Mouse (Mus musculus): ENCODE data around the gene Pdcd11. TPM values are rescaled to one million over a fixed set of nuclear protein-coding genes. Genes with fewer than 3 reads are reported as not detected.

Gene Pdcd11
- total RNA-seq (2022): 10 to 100 TPM; 17.0 to 19.7 (median 18.8) TPM

DNA sequence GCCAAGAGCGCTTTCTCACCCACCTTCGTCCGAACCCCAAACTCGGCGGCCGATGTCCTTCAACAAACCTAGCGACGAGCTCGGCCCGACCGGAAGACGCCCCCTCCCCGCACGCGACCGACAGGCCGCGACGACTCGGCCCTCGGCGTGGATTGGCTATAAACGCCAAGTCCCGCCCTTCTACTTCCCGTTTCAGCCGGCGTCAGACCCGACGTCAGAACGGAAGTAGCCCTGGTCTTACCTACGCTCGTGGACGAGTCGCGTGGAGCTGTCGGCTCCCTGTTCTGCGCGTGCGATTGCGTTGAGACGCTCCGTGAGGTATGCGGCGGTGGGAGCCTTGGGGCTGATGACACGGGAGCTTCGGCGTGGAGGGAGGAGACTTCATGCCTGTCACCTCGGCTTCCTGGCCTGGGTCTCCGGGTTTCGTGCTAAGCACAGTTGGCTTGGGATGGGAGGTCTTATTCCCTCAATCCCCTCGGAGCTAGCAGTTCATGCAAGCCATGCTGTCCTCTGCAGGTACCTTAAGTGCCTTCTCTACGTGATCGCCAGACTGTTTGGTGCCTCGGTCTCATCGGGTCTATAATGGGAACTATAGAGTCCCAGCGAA lies at the start of gene Pdcd11, which contains the start of gene Usmg5:
Gene Pdcd11 (plus strand): TSS at position 219 of the 607 bp plus-strand sequence.
Gene Usmg5 (minus strand): TSS at position 98 of the 607 bp plus-strand sequence.
- peak; percentile 96 to 97 for DNase-seq (ENCODE audit: low spot score in 2 of 2)

DNA sequence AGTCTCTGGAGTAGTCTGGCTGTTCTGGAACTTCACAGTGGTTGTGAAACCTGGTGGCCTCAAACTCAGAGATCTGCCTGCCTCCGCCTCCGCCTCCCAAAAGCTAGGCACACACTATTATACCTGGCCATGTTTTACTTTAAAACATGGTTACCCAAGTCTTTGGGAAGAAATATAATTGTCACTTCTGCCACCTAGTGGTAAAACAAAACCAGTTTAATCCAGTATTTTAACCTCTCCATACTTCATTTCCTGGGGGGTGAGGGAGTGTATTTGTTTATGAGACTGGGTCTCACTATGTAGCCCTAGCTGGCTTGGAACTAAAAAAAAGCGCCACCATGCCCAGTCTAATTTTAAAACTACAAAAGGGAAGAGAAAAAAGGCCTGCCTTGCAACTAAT lies 47.0 kb upstream of the Pdcd11 start:
- no peak for DNase-seq (ENCODE audit: low spot score in 2 of 2)

GRCm38 (mm10) chr19:47046343-47046742 lies 44.2 kb upstream of the Pdcd11 start:
- DNase-seq (ENCODE audit: low spot score in 2 of 2): no peak

DNA sequence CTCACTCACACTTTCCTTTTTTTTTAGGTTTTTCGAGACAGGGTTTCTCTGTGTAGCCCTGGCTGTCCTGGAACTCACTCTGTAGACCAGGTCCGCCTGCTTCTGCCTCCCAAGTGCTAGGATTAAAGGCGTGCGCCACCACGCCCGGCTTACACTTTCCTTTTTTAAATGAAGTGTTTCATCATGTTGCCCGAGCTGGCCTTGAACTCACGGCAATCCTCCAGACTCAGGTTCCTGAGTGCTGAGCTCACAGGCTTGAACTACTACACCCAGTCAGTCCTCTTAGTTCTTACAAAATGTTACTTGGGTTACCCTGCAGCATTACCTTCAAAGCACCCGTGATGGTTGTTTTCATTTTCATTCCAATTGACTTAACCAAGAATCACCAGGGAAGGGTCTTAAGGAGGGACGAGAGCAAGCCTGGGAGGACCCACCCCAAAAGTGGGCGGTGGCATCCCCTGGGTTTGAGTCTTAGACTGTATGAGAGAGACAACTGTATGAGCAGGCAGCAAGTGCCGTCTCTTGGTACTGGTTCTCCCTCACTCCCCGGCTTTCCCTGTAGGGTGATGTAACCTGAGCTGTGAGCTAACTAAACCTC lies 43.2 kb upstream of the Pdcd11 start:
- DNase-seq (ENCODE audit: low spot score in 2 of 2): no peak

- DNase-seq (ENCODE audit: low spot score in 2 of 2): no peak
Measured at GRCm38 (mm10) chr19:47049061-47049460, 41.5 kb upstream of the Pdcd11 start.

- no peak for DNase-seq (ENCODE audit: low spot score in 2 of 2)
Measured at GRCm38 (mm10) chr19:47049840-47050239, 40.7 kb upstream of the Pdcd11 start.

DNA sequence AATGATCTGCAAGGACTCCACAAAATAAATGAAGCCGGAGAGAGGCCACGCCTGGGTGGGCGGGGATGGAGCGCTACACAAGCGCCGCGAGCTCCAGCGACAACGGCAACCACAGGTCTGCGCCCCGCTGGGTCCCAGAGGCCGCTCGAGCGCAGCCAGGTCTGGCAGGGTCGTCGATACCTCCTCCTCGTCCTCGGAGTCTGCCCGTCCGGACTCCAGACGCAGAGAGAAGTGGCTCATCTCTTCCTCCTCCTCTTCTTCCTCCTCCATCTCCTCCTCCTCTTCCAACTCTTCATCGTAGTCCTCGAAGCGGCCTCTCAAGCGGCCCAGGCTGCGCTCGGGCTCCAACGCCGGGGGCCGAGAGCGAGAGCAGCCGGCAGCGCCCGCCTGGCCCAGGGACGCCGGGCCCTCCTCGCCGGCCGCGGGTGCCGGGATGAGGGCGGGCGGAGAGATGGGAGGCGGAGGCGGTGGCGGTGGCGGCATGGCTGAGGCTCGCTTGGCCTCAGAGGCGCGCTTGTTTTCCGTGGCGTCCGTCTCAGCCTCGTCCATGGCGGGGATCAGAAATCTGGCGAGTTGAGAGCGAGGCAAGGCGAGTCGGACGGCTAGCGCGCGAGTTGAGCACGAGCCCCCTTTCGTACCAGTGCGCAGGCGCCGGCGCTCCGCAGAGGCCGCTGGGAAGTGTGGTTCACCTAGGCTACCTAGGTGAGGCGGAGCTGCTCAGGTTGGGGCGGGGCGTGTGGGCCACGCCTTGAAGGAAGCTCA lies 40.1 kb upstream of the Pdcd11 start, which contains the start of gene Pcgf6:
Gene Pcgf6 (minus strand): TSS at position 636 of the 762 bp plus-strand sequence.
- DNase-seq (ENCODE audit: low spot score in 2 of 2): peak; percentile 52 to 76

DNA sequence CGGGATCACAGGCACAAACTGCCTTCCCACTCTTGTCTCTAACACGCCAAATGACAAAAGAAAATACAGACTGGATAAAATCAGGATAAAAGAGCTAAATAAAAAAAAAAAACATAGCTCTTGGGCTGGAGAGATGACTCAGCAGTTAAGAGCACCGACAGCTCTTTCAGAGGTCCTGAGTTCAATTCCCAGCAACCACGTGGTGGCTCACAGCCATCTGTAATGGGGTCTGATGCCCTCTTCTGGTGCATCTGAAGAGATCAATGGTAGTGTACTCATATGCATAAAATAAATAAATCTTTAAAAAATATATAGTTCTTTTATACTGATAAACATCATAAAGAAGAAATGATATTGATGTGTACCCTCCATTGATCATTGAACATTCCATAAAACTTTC lies 37.6 kb upstream of the Pdcd11 start:
- DNase-seq (ENCODE audit: low spot score in 2 of 2): no peak

- no peak for DNase-seq (ENCODE audit: low spot score in 2 of 2)
Measured at GRCm38 (mm10) chr19:47053471-47053870, 37.1 kb upstream of the Pdcd11 start.

DNA sequence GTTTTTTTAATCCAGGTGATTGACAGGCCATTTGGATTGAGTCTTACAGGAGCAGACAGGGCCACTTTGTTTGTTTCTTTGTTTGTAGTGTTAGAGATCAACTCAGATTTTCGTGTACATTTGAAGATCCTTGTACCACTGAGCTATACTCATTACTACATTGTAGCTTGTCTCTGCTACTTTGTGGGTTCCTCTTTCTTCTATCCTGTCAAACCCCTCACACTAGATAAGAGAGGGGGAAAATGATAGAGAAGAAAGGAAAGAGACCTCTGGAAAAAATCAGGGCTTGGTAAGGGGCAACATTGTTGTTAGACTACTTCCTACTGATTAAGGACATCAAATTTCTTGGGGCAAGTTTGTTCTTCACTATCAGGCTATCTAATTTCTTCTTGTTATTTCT lies 32.9 kb upstream of the Pdcd11 start:
- DNase-seq (ENCODE audit: low spot score in 2 of 2): no peak

GRCm38 (mm10) chr19:47065860-47066259 lies 24.7 kb upstream of the Pdcd11 start:
- no peak for DNase-seq (ENCODE audit: low spot score in 2 of 2)

DNA sequence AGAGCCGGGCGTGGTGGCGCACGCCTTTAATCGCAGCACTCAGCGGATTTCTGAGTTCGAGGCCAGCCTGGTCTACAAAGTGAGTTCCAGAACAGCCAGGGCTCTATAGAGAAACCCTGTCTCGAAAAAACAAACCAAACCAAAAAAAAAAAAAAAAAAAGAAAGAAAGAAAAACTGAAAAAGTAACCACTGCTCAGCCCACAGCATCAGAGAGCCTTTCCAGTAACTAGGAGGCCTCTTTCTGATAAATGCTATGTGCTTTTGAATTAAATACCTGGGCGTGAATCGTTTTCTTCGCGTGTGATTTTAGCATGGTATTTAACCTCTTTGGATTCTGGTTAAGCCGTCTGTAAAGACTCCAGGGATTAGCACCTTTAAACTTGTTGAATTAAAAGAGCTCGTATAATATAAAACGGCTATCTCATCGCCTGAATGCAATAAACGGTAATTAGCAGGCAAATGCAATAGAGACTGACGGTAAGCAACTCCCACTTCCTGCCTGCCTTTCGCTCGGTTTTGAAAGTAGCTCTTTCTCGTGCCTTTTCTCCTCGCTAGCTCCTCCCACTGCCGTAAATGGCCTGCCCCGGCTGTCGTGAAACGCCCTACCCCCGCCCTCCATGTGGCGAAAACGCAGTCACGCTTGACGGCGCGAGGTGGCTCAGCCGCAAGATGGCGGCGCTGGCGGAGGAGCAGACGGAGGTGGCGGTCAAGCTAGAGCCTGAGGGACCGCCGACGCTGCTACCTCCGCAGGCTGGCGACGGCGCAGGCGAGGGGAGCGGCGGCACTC lies 23.3 kb upstream of the Pdcd11 start, which contains the start of gene Taf5:
Gene Taf5 (plus strand): TSS at position 651 of the 787 bp plus-strand sequence.
- DNase-seq (ENCODE audit: low spot score in 2 of 2): peak; percentile 94 to 96

- DNase-seq (ENCODE audit: low spot score in 2 of 2): peak; percentile 67 to 69
Measured at GRCm38 (mm10) chr19:47067924-47068611, 22.5 kb upstream of the Pdcd11 start.

GRCm38 (mm10) chr19:47088226-47088625 lies 2.3 kb upstream of the Pdcd11 start:
- no peak for DNase-seq (ENCODE audit: low spot score in 2 of 2)

DNA sequence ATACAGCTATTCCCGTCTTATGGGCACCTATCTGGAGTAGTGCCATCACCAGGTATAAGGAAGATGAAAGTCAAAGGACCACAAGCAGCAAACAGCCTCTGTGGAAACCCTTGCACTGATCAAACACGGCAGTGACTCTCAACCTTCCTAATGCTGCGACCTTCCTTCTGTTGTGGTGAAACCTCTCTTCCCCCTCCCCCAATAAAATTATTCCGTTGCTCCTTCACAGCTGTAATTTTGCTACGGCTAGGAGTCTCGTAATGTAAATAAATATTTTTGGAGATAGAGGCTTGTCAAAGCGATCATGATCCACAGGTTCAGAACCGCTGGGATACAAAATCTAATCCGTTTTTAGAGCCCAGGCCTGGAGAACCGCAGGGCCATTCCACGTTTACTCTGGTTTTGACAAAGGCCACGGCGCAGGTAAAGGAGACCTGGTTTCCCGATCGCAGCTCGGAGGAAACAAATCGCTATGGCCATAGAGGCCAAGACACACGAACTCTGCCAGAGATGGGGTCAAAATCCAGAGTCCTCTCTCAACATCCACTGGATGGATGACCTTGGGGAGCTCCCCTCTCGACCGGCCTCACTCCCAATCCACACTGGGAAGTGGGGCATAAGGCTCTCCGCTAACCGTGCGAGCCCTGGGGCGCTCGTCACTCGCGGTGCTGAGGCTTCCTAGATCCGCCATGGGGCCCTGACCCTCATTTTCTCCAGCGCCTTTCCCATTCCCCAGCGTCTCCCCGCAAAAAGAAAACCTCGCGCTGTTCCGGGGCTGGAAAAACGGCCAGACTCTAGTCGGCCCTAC lies 646 bp upstream of the Pdcd11 start:
- peak in 1 of 2 experiments; percentile 17 for DNase-seq (ENCODE audit: low spot score in 2 of 2)

GRCm38 (mm10) chr19:47101080-47101479 lies 10.5 kb downstream of the Pdcd11 start:
- DNase-seq (ENCODE audit: low spot score in 2 of 2): no peak

DNA sequence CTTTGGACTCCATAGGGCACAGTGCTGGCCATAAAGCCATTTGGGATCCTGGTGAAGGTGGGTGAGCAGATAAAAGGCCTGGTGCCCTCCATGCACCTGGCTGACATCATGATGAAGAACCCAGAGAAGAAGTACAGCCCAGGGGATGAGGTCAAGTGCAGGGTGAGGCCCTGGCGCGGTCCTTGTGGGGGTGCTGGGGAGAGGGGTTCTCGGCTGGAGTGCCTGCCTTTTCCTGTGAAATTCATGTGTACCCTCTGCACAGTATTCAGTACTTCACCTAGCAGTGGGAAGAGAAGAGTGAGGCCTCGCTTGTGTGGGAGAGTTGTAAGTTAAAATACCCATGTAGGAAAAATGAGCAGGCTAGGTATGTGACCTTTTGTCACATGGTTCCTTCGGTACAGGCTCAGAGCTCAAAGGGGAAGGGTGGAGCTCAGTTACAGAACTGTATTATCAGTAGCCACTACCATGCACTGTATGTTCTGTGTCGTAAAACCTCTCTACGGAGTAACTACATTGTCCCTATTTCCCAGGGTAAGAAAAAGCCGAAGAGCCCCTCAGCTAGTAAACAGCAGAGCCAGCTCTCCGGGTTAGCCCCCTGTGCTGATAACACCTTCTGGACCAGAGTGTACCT lies 14.2 kb downstream of the Pdcd11 start:
- DNase-seq (ENCODE audit: low spot score in 2 of 2): no peak

- DNase-seq (ENCODE audit: low spot score in 2 of 2): no peak
Measured at GRCm38 (mm10) chr19:47118634-47119033, 28.1 kb downstream of the Pdcd11 start.

DNA sequence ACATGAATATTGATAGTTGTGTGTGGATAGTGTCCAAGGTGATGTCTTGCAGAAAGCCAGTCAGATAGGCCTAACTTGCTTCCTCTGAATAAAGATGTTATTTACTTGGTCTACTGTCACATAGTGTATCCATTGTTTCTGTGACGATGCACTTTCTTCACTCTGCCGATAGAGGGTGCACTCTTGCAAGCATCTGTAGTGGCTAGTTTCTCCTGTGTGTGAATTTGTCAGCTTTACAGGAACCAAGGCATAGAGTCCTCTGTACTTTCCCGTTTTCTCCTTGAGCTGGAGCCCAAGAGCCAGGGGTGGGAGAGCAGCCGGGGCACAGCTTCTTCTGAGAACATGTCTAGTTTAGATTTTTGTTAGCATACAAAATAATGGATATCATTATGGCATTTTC lies 30.5 kb downstream of the Pdcd11 start:
- no peak for DNase-seq (ENCODE audit: low spot score in 2 of 2)

DNA sequence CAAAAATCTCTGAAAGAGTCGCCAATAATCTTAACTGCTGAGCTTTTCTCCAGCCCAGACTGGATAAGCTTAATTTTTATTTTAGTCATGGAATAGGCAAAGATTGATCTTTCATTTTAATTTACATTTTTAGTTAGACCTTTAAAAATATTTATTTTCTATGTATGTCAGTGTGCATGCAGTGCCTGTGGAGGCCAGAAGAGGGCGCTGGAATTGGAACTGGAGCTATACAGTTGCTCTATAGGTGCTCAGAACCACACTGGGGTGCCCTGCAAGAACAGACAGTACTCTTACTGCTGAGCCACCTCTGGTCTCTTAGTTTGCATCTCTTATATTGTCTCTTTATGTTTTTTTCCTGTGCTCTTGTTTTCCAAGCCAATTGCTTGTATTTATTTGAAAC lies 32.2 kb downstream of the Pdcd11 start:
- no peak for DNase-seq (ENCODE audit: low spot score in 2 of 2)
